Mouse (Mus musculus) bone marrow, adult 2 months (tissue): ENCODE results near the gene Syt16.

Experiments
- CTCF ChIP-seq: fragments of 200-500 bp; IDR thresholded peaks from 2 replicates; pipeline ENCODE4 v1.5.1; 2011; ENCODE audit warnings: low read length, control low read depth; ENCODE audit not compliant: control insufficient read depth, insufficient read depth
- POLR2A ChIP-seq: fragments of 200-500 bp; IDR thresholded peaks from 2 replicates; pipeline ENCODE4 v1.6.1; 2011; ENCODE audit warnings: low read depth, mild to moderate bottlenecking, control low read depth, low read length, borderline replicate concordance; ENCODE audit not compliant: control insufficient read depth

- TF ChIP-seq POLR2A (no peak), CTCF (no peak)
These were observed 22.9 kb upstream of the Syt16 start for GRCm38 (mm10) chr12:73974584-73974983.
